Mouse (Mus musculus): ENCODE measurements around the gene Olfr611. TPM values are rescaled to one million over a fixed set of nuclear protein-coding genes. Genes with fewer than 3 reads are reported as not detected.

Gene Olfr611
- polyA plus RNA-seq, 1 experiment from 2014 or later = not detected

Other genes starting within 250 kb of the Olfr611 start
- gene Olfr596, start 215.2 kb downstream of the Olfr611 start, polyA plus RNA-seq (2014; fragmentation: Nextera tagmentation; extraction: Ambion mirVana) = not detected in 2 replicates
- gene Olfr597, start 204.5 kb downstream of the Olfr611 start, polyA plus RNA-seq (2014; fragmentation: Nextera tagmentation; extraction: Ambion mirVana) = not detected in 2 replicates
- gene Olfr598, start 197.3 kb downstream of the Olfr611 start, polyA plus RNA-seq (2014; fragmentation: Nextera tagmentation; extraction: Ambion mirVana) = not detected in 2 replicates
- gene Olfr599, start 184.9 kb downstream of the Olfr611 start, polyA plus RNA-seq (2014; fragmentation: Nextera tagmentation; extraction: Ambion mirVana) = not detected in 2 replicates
- gene Olfr600, start 171.2 kb downstream of the Olfr611 start, polyA plus RNA-seq (2014; fragmentation: Nextera tagmentation; extraction: Ambion mirVana) = not detected in 2 replicates
- not detected in 2 replicates for gene Olfr601, start 158.2 kb downstream of the Olfr611 start, polyA plus RNA-seq (2014; fragmentation: Nextera tagmentation; extraction: Ambion mirVana)
- not detected in 2 replicates for gene Olfr603, start 134.7 kb downstream of the Olfr611 start, polyA plus RNA-seq (2014; fragmentation: Nextera tagmentation; extraction: Ambion mirVana)
- gene Usp17lc, start 105.8 kb downstream of the Olfr611 start, polyA plus RNA-seq (2014; fragmentation: Nextera tagmentation; extraction: Ambion mirVana) = not detected in 2 replicates
- gene Olfr605, start 75.4 kb downstream of the Olfr611 start, polyA plus RNA-seq (2014; fragmentation: Nextera tagmentation; extraction: Ambion mirVana) = not detected in 2 replicates
- not detected in 2 replicates for gene Olfr606, start 71.8 kb downstream of the Olfr611 start, polyA plus RNA-seq (2014; fragmentation: Nextera tagmentation; extraction: Ambion mirVana)
- gene Olfr607, start 56.7 kb downstream of the Olfr611 start, polyA plus RNA-seq (2014; fragmentation: Nextera tagmentation; extraction: Ambion mirVana) = not detected in 2 replicates
- gene Olfr608, start 51.0 kb downstream of the Olfr611 start, polyA plus RNA-seq (2014; fragmentation: Nextera tagmentation; extraction: Ambion mirVana) = not detected in 2 replicates
- gene Olfr609, start 22.8 kb downstream of the Olfr611 start, polyA plus RNA-seq (2014; fragmentation: Nextera tagmentation; extraction: Ambion mirVana) = not detected in 2 replicates
- gene Olfr610, start 8.7 kb downstream of the Olfr611 start, polyA plus RNA-seq (2014; fragmentation: Nextera tagmentation; extraction: Ambion mirVana) = not detected in 2 replicates
- not detected in 2 replicates for gene Olfr612, start 21.9 kb upstream of the Olfr611 start, polyA plus RNA-seq (2014; fragmentation: Nextera tagmentation; extraction: Ambion mirVana)
- not detected in 2 replicates for gene Olfr613, start 27.2 kb upstream of the Olfr611 start, polyA plus RNA-seq (2014; fragmentation: Nextera tagmentation; extraction: Ambion mirVana)
- not detected in 2 replicates for gene Olfr615, start 35.2 kb upstream of the Olfr611 start, polyA plus RNA-seq (2014; fragmentation: Nextera tagmentation; extraction: Ambion mirVana)
- gene Olfr616, start 48.3 kb upstream of the Olfr611 start, polyA plus RNA-seq (2014; fragmentation: Nextera tagmentation; extraction: Ambion mirVana) = not detected in 2 replicates
- not detected in 2 replicates for gene Olfr617, start 52.2 kb upstream of the Olfr611 start, polyA plus RNA-seq (2014; fragmentation: Nextera tagmentation; extraction: Ambion mirVana)
- gene Olfr618, start 69.3 kb upstream of the Olfr611 start, polyA plus RNA-seq (2014; fragmentation: Nextera tagmentation; extraction: Ambion mirVana) = not detected in 2 replicates
- gene Olfr619, start 79.7 kb upstream of the Olfr611 start, polyA plus RNA-seq (2014; fragmentation: Nextera tagmentation; extraction: Ambion mirVana) = not detected in 2 replicates
- not detected in 2 replicates for gene Olfr620, start 91.7 kb upstream of the Olfr611 start, polyA plus RNA-seq (2014; fragmentation: Nextera tagmentation; extraction: Ambion mirVana)
- gene Olfr622, start 121.9 kb upstream of the Olfr611 start, polyA plus RNA-seq (2014; fragmentation: Nextera tagmentation; extraction: Ambion mirVana) = not detected in 2 replicates
- not detected in 2 replicates for gene Olfr623, start 142.9 kb upstream of the Olfr611 start, polyA plus RNA-seq (2014; fragmentation: Nextera tagmentation; extraction: Ambion mirVana)
- gene Olfr624, start 150.3 kb upstream of the Olfr611 start, polyA plus RNA-seq (2014; fragmentation: Nextera tagmentation; extraction: Ambion mirVana) = 0.04 TPM in 1 of 2 replicates, not detected in the other
- not detected in 2 replicates for gene Olfr625-ps1, start 161.9 kb upstream of the Olfr611 start, polyA plus RNA-seq (2014; fragmentation: Nextera tagmentation; extraction: Ambion mirVana)
- not detected in 2 replicates for gene Olfr243, start 193.8 kb upstream of the Olfr611 start, polyA plus RNA-seq (2014; fragmentation: Nextera tagmentation; extraction: Ambion mirVana)
- not detected in 2 replicates for gene Olfr628, start 209.5 kb upstream of the Olfr611 start, polyA plus RNA-seq (2014; fragmentation: Nextera tagmentation; extraction: Ambion mirVana)
- gene Olfr629, start 224.1 kb upstream of the Olfr611 start, polyA plus RNA-seq (2014; fragmentation: Nextera tagmentation; extraction: Ambion mirVana) = not detected in 2 replicates
- gene Olfr630, start 236.5 kb upstream of the Olfr611 start, polyA plus RNA-seq (2014; fragmentation: Nextera tagmentation; extraction: Ambion mirVana) = not detected in 2 replicates

All from liver, embryonic 11.5 days (tissue).